In genomic region chr8:81478674-81479073, GRCm38 (mm10) we compare ENCODE assay signal across 10 mouse cellular contexts.
DNase-seq lines count a peak whose midpoint lies in the region; ATAC-seq lines count a peak whose summit lies in the region.
"Had no signal": no experiment of that assay in that cellular context is flagged by ENCODE, and none has a peak within 500 bp of the region (broad histone marks: within the 10 kb centered on the region; RNA-seq: fewer than 3 reads in every experiment).

No protein-coding gene starts in this region.

- no peak overlapping the region for H3K4me3 ChIP-seq in forebrain, embryonic 15.5 days
- H3K4me3 ChIP-seq: stomach, embryonic 15.5 days had no signal

- no peaks in the 10 kb centered on the region for H3K36me3 ChIP-seq in forebrain, embryonic 15.5 days
- H3K36me3 ChIP-seq: stomach, embryonic 15.5 days had no signal

- intact Hi-C loops in heart, postnatal 10 days (cut with DNase I), result loop anchor here (2.0 to 5.0 kb wide), 4 partner anchors 328 to 1266 kb away; no protein-coding TSS in a partner anchor
- intact Hi-C loops in heart, postnatal 36 days (cut with DNase I), result loop anchor here (2.0 to 10.0 kb wide), 4 partner anchors 328 to 1366 kb away; no protein-coding TSS in a partner anchor

- no peak overlapping the region for H3K27ac ChIP-seq in forebrain, embryonic 15.5 days (replicated peaks)
- H3K27ac ChIP-seq: stomach, embryonic 15.5 days had no signal

- no peak overlapping the region for H3K4me2 ChIP-seq in forebrain, embryonic 15.5 days (replicated peaks)
- H3K4me2 ChIP-seq: stomach, embryonic 15.5 days had no signal

- H3K27me3 ChIP-seq in forebrain, embryonic 15.5 days, result no peaks in the 10 kb centered on the region
- H3K27me3 ChIP-seq: stomach, embryonic 15.5 days had no signal

- peak; percentile 16 to 42 for DNase-seq in heart, postnatal 10 days
- no peak for DNase-seq in heart, postnatal 36 days
- peak; percentile 22 to 41 for DNase-seq in spleen, postnatal 36 days (ENCODE audit: low spot score in 2 of 2)
- DNase-seq in spleen, postnatal 14 days (ENCODE audit: low spot score in 2 of 2), result no peak
- DNase-seq in thymus, postnatal 4 days, result peak; percentile 21
- no peak for DNase-seq in left cerebral cortex, adult 11 months (ENCODE audit: low spot score)
- DNase-seq in right cerebral cortex, postnatal 10 days (ENCODE audit: low spot score in 2 of 2), result no peak
- DNase-seq: gastrocnemius, postnatal 25 days had no signal

- no peaks in the 10 kb centered on the region for H3K4me1 ChIP-seq in forebrain, embryonic 15.5 days
- H3K4me1 ChIP-seq: stomach, embryonic 15.5 days had no signal

- peak; percentile 64 for ATAC-seq in forebrain, embryonic 15.5 days (replicated peaks)

- H3K9ac ChIP-seq in forebrain, embryonic 15.5 days (replicated peaks), result no peak overlapping the region
- H3K9ac ChIP-seq: stomach, embryonic 15.5 days had no signal

- 28% methylated on average over 3 of the region's 3 CpGs for WGBS in forebrain, embryonic 15.5 days

- no peaks in the 10 kb centered on the region for H3K9me3 ChIP-seq in forebrain, embryonic 15.5 days
- H3K9me3 ChIP-seq: stomach, embryonic 15.5 days had no signal

Comparison
In these comparisons a context has a peak if more than half of its experiments do, and no peak if none do; other contexts are left out.
1. DNase-seq: peak in heart, postnatal 10 days (2 of 2), spleen, postnatal 36 days (2 of 2) and thymus, postnatal 4 days (single experiment); none in heart, postnatal 36 days (0 of 2), spleen, postnatal 14 days (0 of 2), left cerebral cortex, adult 11 months (single experiment) and right cerebral cortex, postnatal 10 days (0 of 2).